Mouse (Mus musculus): ENCODE data around the gene Hvcn1. TPM values are rescaled to one million over a fixed set of nuclear protein-coding genes. Genes with fewer than 3 reads are reported as not detected.

The Hvcn1 gene
- polyA plus RNA-seq, 1 experiment from 2014 or later, result 4.6 TPM

GRCm38 (mm10) chr5:122237200-122237599 is 30.6 kb downstream of the Hvcn1 start:
- Histone ChIP-seq H3K4me1 (replicated peaks) (peaks cover 30% of the 10 kb centered on the region), H3K27ac (replicated peaks) (no peak overlapping the region), H3K27me3 (peaks cover 10% of the 10 kb centered on the region; the same call in 1 of the 2 replicates), H3K4me2 (no peak overlapping the region), H3K9ac (no peak overlapping the region), H3K9me3 (replicated peaks) (no peaks in the 10 kb centered on the region), H3K36me3 (replicated peaks) (no peaks in the 10 kb centered on the region), H3K4me3 (replicated peaks) (no peak overlapping the region)
- no peak for ATAC-seq (ENCODE audit: insufficient read depth)
- WGBS (ENCODE audit: insufficient replicate concordance), result 59% methylated on average over 5 of the region's 5 CpGs

DNA sequence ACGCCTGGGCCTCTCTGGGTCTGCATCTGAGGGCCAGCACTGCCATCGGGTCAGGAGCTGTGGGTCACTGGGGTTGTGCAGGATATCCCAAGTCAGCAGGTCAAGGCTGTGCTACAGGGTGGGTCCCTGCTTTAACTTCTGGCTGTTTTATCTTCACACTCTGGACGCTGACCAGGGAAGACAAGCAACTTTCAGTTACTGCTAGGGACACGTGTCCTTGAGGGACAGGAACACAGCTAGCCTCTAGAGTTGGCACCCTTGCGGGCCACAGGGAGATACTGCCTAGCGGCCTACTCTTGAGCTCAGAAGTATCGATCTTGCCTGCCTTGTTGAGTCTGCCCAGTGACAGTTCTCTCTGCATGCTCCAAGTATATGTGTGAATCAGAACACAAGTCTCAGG is 33.0 kb downstream of the Hvcn1 start:
- WGBS (ENCODE audit: insufficient replicate concordance), result 66% methylated on average over 7 of the region's 7 CpGs
- no peaks in the 10 kb centered on the region for H3K9me3 ChIP-seq (replicated peaks)

GRCm38 (mm10) chr5:122240521-122240920 is 33.9 kb downstream of the Hvcn1 start:
- peaks cover 16% of the 10 kb centered on the region for H3K4me1 ChIP-seq (replicated peaks)
- H3K27ac ChIP-seq (replicated peaks), result no peak overlapping the region
- no peak overlapping the region for H3K9ac ChIP-seq
- no peaks in the 10 kb centered on the region for H3K9me3 ChIP-seq (replicated peaks)
- no peak overlapping the region for H3K4me2 ChIP-seq
- 76% methylated on average over 11 of the region's 11 CpGs for WGBS (ENCODE audit: insufficient replicate concordance)
- H3K4me3 ChIP-seq (replicated peaks), result no peak overlapping the region
- H3K36me3 ChIP-seq (replicated peaks), result no peaks in the 10 kb centered on the region
- no peaks in the 10 kb centered on the region for H3K27me3 ChIP-seq
- ATAC-seq (ENCODE audit: insufficient read depth), result no peak

More for the DNA sequence above, 33.0 kb downstream of the Hvcn1 start:
- Histone ChIP-seq H3K36me3 (replicated peaks) (no peaks in the 10 kb centered on the region), H3K27ac (replicated peaks) (no peak overlapping the region), H3K9ac (no peak overlapping the region), H3K27me3 (peaks cover 7% of the 10 kb centered on the region; the same call in 1 of the 2 replicates), H3K4me2 (no peak overlapping the region), H3K4me3 (replicated peaks) (no peak overlapping the region), H3K4me1 (replicated peaks) (peaks cover 23% of the 10 kb centered on the region)
- ATAC-seq (ENCODE audit: insufficient read depth), result no peak

DNA sequence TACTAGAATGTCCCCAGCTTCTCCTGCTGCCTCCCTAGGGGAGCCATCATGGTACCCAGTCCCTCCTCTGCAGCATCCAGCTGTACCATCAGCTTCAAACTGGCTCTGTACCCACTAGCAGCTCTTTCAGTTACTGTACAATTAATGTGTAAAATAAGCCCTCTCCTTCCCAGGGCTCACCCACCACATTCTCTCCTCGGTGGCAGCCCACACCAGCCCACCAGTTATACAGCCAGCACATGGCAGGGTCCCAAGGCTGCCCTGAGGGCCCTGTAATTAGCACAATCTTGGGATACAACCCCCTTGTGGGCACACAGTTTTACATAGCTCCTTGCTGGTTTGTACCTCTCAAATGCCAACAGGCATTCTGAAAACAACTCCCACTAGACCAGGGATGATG is 34.4 kb downstream of the Hvcn1 start:
- ATAC-seq (ENCODE audit: insufficient read depth), result no peak
- H3K4me3 ChIP-seq (replicated peaks), result no peak overlapping the region
- whole genome bisulfite sequencing (ENCODE audit: insufficient replicate concordance), result 70% methylated on average over 1 of the region's 1 CpGs

DNA sequence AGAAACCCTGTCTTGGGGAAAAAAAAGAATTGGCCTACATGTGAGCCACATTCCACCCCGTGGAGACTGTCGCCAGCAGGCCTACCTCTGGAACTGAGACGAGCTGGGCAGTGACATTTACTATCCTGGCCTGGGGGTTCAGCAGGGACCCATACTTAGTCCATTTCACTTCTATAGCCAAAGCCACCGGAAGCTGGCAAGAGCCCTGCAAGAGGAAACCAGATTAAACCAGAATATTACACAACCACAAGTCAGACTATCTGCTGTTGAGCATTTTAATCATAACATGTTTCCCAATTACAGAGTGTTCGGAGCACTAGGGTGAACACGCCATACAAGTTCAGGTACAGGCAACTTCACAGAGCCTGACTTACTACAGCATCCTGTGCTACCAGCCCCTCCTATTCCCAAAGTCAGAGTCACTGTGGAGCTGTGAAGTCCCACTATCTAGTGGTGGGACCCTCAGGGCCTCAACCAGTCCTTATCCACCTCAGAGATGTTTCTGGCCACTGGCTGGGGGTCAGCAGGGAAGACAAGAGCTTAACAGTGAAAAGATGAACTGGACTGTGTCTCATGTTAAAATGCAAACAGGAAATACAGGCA is 36.0 kb downstream of the Hvcn1 start:
- no peak overlapping the region for H3K9ac ChIP-seq
- H3K4me2 ChIP-seq, result no peak overlapping the region
- 57% methylated on average over 6 of the region's 6 CpGs for WGBS (ENCODE audit: insufficient replicate concordance)
- no peaks in the 10 kb centered on the region for H3K36me3 ChIP-seq (replicated peaks)
- H3K27me3 ChIP-seq, result no peaks in the 10 kb centered on the region
- no peak for ATAC-seq (ENCODE audit: insufficient read depth)
- peaks cover 13% of the 10 kb centered on the region for H3K4me1 ChIP-seq (replicated peaks)
- no peak overlapping the region for H3K27ac ChIP-seq (replicated peaks)
- no peaks in the 10 kb centered on the region for H3K9me3 ChIP-seq (replicated peaks)
- H3K4me3 ChIP-seq (replicated peaks), result no peak overlapping the region

More for the DNA sequence above, 34.4 kb downstream of the Hvcn1 start:
- Histone ChIP-seq H3K4me1 (replicated peaks) (peaks cover 13% of the 10 kb centered on the region), H3K9me3 (replicated peaks) (no peaks in the 10 kb centered on the region), H3K27ac (replicated peaks) (no peak overlapping the region), H3K36me3 (replicated peaks) (no peaks in the 10 kb centered on the region), H3K4me2 (no peak overlapping the region), H3K9ac (no peak overlapping the region), H3K27me3 (no peaks in the 10 kb centered on the region)

GRCm38 (mm10) chr5:122243781-122244523 is 37.3 kb downstream of the Hvcn1 start:
- H3K4me1 ChIP-seq (replicated peaks), result peaks cover 13% of the 10 kb centered on the region
- 81% methylated on average over 17 of the region's 17 CpGs for WGBS (ENCODE audit: insufficient replicate concordance)

DNA sequence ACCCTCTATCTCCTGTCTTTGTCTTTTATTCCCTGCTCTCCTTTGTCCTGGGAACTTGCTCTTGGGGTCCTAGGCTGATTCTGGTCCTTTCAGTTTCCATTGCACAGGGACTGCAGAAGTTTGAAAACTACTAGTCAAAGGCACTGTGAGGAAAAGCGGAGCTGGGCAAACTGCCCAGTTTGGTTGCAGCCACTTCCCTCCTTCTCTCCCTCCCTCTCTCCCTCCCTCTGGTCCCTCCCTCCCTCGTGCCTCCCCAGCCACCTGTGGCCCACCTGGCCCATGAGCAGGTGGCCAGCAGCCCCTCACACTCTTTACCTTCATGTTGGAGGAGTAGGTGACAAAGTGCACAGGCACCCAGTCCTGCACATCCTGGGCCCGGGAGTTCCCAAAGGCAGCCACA is 38.6 kb downstream of the Hvcn1 start:
- Histone ChIP-seq H3K27me3 (no peaks in the 10 kb centered on the region), H3K36me3 (replicated peaks) (no peaks in the 10 kb centered on the region), H3K4me3 (replicated peaks) (no peak overlapping the region), H3K9me3 (replicated peaks) (no peaks in the 10 kb centered on the region), H3K9ac (no peak overlapping the region), H3K4me1 (replicated peaks) (peaks cover 13% of the 10 kb centered on the region), H3K4me2 (no peak overlapping the region), H3K27ac (replicated peaks) (no peak overlapping the region)
- WGBS (ENCODE audit: insufficient replicate concordance), result 46% methylated on average over 3 of the region's 3 CpGs
- ATAC-seq (ENCODE audit: insufficient read depth), result no peak

More at GRCm38 (mm10) chr5:122243781-122244523, 37.3 kb downstream of the Hvcn1 start:
- no peaks in the 10 kb centered on the region for H3K9me3 ChIP-seq (replicated peaks)
- no peak for ATAC-seq (ENCODE audit: insufficient read depth)
- no peak overlapping the region for H3K4me2 ChIP-seq
- no peak overlapping the region for H3K27ac ChIP-seq (replicated peaks)
- H3K4me3 ChIP-seq (replicated peaks), result no peak overlapping the region
- H3K36me3 ChIP-seq (replicated peaks), result no peaks in the 10 kb centered on the region
- no peaks in the 10 kb centered on the region for H3K27me3 ChIP-seq
- H3K9ac ChIP-seq, result no peak overlapping the region

DNA sequence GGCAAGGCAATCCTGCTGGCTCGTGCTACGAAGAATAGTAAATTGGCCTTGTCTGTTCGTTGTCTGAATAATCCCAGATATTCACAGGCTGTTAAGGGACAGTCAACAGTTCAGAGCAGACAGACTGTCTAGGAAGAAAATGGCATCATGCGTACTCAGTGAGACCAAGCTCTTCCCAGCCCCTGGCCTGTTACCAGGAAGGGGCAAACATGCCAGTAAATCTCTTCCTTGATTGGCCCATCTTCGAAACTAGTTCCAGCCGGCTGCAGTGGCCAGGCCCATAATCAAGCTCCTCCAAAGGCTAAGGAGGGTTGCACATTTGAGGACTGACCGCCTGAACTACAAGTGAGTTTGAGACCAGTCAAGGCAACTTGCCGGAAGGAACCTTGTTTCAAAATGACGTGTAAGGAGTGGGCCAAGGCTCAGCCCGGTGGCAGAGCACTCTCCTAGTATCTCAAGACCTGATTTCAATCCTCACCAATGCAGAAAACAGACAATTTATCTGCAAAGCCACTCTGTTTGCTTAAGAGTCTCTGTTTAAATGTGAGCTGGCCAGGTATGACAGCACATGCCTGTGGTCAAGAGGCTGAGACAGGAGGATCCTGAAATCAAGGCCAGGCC is 40.1 kb downstream of the Hvcn1 start:
- no peak for ATAC-seq (ENCODE audit: insufficient read depth)
- WGBS (ENCODE audit: insufficient replicate concordance), result 71% methylated on average over 10 of the region's 10 CpGs
- Histone ChIP-seq H3K4me3 (replicated peaks) (no peak overlapping the region), H3K27me3 (no peaks in the 10 kb centered on the region), H3K36me3 (replicated peaks) (no peaks in the 10 kb centered on the region), H3K9ac (no peak overlapping the region), H3K4me2 (no peak overlapping the region), H3K4me1 (replicated peaks) (peaks cover 7% of the 10 kb centered on the region), H3K9me3 (replicated peaks) (no peaks in the 10 kb centered on the region), H3K27ac (replicated peaks) (no peak overlapping the region)

DNA sequence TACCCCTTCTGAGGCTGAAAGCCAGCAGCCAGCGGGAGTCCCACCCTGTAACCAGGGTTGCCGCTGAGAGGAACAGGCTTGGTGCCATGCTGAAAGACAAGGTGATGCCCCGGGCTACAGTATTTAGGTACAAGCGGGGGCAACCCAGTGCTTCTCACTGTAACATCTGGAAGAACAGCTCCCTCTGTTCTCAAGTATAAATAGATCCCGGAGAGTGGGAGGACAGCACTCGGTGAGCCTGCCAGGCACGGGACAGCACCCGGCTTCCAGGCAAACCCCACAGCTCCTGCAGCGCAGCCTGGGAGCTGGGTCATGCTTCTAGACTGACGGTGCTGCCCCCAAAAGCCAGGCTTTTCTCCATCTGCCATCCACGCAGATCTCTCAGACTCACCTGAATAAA is 40.9 kb downstream of the Hvcn1 start:
- Histone ChIP-seq H3K4me3 (replicated peaks) (no peak overlapping the region), H3K9ac (no peak overlapping the region), H3K4me2 (no peak overlapping the region), H3K9me3 (replicated peaks) (no peaks in the 10 kb centered on the region), H3K27ac (replicated peaks) (no peak overlapping the region), H3K27me3 (no peaks in the 10 kb centered on the region), H3K4me1 (replicated peaks) (peaks cover 6% of the 10 kb centered on the region; the same call in 1 of the 2 replicates), H3K36me3 (replicated peaks) (no peaks in the 10 kb centered on the region)
- no peak for ATAC-seq (ENCODE audit: insufficient read depth)
- WGBS (ENCODE audit: insufficient replicate concordance), result 80% methylated on average over 11 of the region's 11 CpGs

DNA sequence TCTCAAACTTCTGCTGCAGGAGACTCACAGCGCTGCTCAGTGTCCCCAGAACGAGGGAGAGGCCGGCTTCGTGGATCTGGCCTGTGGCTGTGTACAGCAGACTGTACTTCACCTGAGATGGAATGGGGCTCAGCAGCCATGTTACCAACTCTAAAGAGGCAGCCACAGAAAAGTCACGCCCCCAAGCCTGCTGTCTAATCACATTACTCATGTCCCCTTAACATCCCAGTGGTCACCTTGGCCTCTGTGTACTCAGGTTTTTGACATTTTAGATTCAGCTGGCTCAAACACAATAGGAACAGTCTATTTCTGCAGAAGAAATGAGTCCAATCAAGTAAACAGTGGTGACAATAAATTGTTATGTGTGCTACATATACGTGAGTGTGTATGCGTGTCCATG is 41.3 kb downstream of the Hvcn1 start:
- Histone ChIP-seq H3K27me3 (no peaks in the 10 kb centered on the region), H3K4me1 (replicated peaks) (peaks cover 3% of the 10 kb centered on the region; the same call in 1 of the 2 replicates), H3K4me3 (replicated peaks) (no peak overlapping the region), H3K9ac (no peak overlapping the region), H3K36me3 (replicated peaks) (no peaks in the 10 kb centered on the region), H3K4me2 (no peak overlapping the region), H3K27ac (replicated peaks) (no peak overlapping the region), H3K9me3 (replicated peaks) (no peaks in the 10 kb centered on the region)
- ATAC-seq (ENCODE audit: insufficient read depth), result no peak
- WGBS (ENCODE audit: insufficient replicate concordance), result 84% methylated on average over 7 of the region's 7 CpGs

GRCm38 (mm10) chr5:122249281-122249680 is 42.7 kb downstream of the Hvcn1 start:
- WGBS (ENCODE audit: insufficient replicate concordance), result 65% methylated on average over 4 of the region's 4 CpGs
- Histone ChIP-seq H3K36me3 (replicated peaks) (no peaks in the 10 kb centered on the region), H3K4me2 (no peak overlapping the region), H3K27ac (replicated peaks) (no peak overlapping the region), H3K27me3 (no peaks in the 10 kb centered on the region), H3K4me3 (replicated peaks) (no peak overlapping the region), H3K9ac (no peak overlapping the region), H3K9me3 (replicated peaks) (no peaks in the 10 kb centered on the region), H3K4me1 (replicated peaks) (no peaks in the 10 kb centered on the region)
- no peak for ATAC-seq (ENCODE audit: insufficient read depth)

Measured in liver, embryonic 15.5 days (tissue).